Mouse (Mus musculus): ENCODE measurements around the gene Nptn. TPM values are rescaled to one million over a fixed set of nuclear protein-coding genes. Genes with fewer than 3 reads are reported as not detected.

Gene Nptn
- polyA plus RNA-seq, 1 experiment from 2014 or later: 255 TPM

DNA sequence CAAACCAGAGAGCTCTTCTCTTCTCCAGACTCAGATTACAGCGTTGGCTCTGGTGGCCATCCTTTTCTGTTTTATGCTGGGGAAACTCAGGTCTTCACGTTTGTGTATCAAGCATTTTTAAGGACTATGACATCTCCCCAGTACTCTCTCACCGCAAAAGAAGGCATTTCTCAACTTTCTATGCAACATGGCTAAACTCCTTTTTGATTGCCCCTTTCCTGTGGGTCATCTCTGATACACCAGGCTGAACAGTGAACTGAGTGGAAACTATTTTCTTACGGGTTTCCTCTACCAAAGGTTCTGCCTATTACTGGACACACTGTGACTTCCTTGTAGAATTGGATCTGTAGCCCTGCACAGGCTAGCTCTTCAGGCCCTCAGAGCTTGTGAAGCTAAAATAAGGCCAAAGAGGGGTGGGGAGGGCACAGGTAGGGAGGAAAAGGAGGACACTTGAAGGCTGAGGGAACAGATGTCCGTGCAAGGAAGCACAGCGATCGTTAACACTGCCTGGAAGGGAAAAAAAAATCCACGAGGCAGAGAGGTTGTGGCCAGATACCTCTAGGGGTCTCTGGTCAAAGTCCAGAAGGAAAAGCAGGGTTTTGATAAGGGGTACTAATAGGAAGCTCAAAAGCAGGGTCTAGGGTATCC is 633 bp upstream of the Nptn start:
- H3K27me3 ChIP-seq (ENCODE audit: control insufficient read depth, insufficient read depth, low read length): peaks cover 3% of the 10 kb centered on the region; the same call in 1 of the 2 replicates
- peaks cover 11% of the 10 kb centered on the region for H3K4me1 ChIP-seq (ENCODE audit: control insufficient read depth, insufficient read depth, low read length)
- peak overlapping the region; percentile 28 for H3K4me3 ChIP-seq (ENCODE audit: low read depth, low read length)
- H3K4me2 ChIP-seq (ENCODE audit: low read depth, low read length): peak overlapping the region; percentile 59
- peak overlapping the region; percentile 53; the same call in 1 of the 2 replicates for H3K9ac ChIP-seq (replicated peaks; ENCODE audit: low read depth, low read length)
- peak; percentile 2; the same call in 1 of the 2 replicates for ATAC-seq (ENCODE audit: low read depth)
- no peaks in the 10 kb centered on the region for H3K36me3 ChIP-seq (ENCODE audit: control insufficient read depth, insufficient read depth, low read length)
- no peaks in the 10 kb centered on the region for H3K9me3 ChIP-seq (ENCODE audit: control insufficient read depth, low read length)
- H3K27ac ChIP-seq (ENCODE audit: low read depth, low read length): peak overlapping the region; percentile 81
- 36% methylated on average over 8 of the region's 8 CpGs for WGBS

DNA sequence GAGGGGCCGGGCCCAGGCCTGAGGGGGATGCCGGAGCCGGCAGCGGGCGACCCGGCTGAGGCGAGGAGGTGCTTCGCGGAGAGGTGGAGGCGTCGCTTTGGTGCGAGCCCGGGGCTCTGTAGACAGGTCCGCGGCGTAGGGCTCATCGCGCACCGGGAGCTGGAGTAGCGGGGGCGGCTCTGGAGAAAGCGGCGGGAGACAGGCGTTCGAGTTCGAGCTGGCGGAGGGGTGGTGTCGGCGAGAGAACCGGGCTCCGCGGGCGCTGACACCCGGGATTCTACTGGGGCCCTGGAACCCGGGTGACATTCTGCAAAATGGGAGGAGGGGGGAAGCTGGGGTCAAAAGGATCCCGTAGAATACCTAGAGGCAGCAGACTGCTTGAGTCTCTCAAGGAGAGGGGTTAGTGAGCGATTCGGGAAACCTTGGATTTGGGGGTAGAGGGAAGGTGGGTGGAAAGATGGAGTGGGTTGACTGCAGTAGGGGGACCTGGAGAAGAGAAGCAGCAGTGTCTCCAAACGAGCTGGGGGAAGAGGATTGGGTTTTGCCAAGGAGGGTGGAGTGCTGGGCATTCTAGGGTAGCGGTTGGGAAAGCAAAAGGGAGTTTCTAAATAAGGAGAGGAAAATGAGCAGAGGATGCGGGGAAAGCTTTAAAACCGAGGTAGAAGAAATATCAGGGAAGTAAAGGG is 684 bp downstream of the Nptn start:
- peak overlapping the region; percentile 73 for H3K4me2 ChIP-seq (ENCODE audit: low read depth, low read length)
- under 1% methylated on average over 42 of the region's 42 CpGs for WGBS
- peak overlapping the region; percentile 96 for H3K9ac ChIP-seq (replicated peaks; ENCODE audit: low read depth, low read length)
- peaks cover 3% of the 10 kb centered on the region; the same call in 1 of the 2 replicates for H3K27me3 ChIP-seq (ENCODE audit: control insufficient read depth, insufficient read depth, low read length)
- peak; percentile 83 for ATAC-seq (ENCODE audit: low read depth)
- H3K27ac ChIP-seq (ENCODE audit: low read depth, low read length): peak overlapping the region; percentile 97
- peaks cover 14% of the 10 kb centered on the region for H3K4me1 ChIP-seq (ENCODE audit: control insufficient read depth, insufficient read depth, low read length)
- no peaks in the 10 kb centered on the region for H3K36me3 ChIP-seq (ENCODE audit: control insufficient read depth, insufficient read depth, low read length)
- H3K4me3 ChIP-seq (ENCODE audit: low read depth, low read length): peak overlapping the region; percentile 93
- no peaks in the 10 kb centered on the region for H3K9me3 ChIP-seq (ENCODE audit: control insufficient read depth, low read length)

DNA sequence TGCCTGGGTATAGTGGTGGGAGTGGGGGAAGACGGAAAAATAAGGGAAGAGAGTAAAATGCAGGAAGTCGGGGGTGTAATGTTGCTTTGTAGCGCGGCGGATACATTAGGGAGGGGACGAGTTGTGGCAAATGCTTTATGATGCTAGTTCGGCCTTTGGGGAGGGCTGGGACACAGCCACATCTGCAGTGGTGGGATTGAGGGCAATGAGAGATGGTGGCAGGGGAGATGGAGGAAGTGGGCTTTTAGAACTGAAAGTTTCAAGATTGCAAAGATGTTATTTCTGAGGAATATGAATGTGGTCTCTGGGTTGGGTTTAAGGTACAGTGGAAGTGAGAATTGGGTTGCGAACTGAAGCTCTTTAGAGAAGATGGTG is 1.2 kb downstream of the Nptn start:
- Histone ChIP-seq H3K27ac (ENCODE audit: low read depth, low read length) (peak overlapping the region; percentile 97), H3K4me2 (ENCODE audit: low read depth, low read length) (peak overlapping the region; percentile 73), H3K36me3 (ENCODE audit: control insufficient read depth, insufficient read depth, low read length) (no peaks in the 10 kb centered on the region), H3K4me1 (ENCODE audit: control insufficient read depth, insufficient read depth, low read length) (peaks cover 14% of the 10 kb centered on the region), H3K9ac (replicated peaks; ENCODE audit: low read depth, low read length) (peak overlapping the region; percentile 96), H3K9me3 (ENCODE audit: control insufficient read depth, low read length) (no peaks in the 10 kb centered on the region), H3K27me3 (ENCODE audit: control insufficient read depth, insufficient read depth, low read length) (peaks cover 3% of the 10 kb centered on the region; the same call in 1 of the 2 replicates), H3K4me3 (ENCODE audit: low read depth, low read length) (peak overlapping the region; percentile 93)
- WGBS: under 1% methylated on average over 8 of the region's 8 CpGs
- ATAC-seq (ENCODE audit: low read depth): no peak

DNA sequence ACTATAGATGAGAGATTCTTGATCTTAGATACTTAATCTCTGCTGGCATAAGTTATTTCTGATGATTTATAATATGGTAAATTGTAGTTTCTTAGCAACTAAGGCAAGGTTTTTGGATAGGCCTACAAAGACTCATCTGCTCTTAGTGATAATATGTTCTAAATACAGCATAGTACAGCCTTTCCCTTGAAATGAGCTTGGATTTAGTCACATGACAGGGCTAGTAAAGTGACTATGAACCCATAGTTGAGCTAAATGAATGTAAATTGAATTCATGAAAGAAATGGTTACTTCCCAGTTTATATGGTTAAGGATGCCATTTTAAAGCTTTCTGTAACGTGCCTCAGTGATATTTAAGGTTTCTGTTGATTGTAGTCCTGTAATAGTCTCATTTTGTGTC is 2.3 kb downstream of the Nptn start:
- Histone ChIP-seq H3K27me3 (ENCODE audit: control insufficient read depth, insufficient read depth, low read length) (peaks cover 3% of the 10 kb centered on the region; the same call in 1 of the 2 replicates), H3K4me2 (ENCODE audit: low read depth, low read length) (0 out of 2 replicates have a peak overlapping the region, but pooled peaks have one; percentile 6), H3K4me1 (ENCODE audit: control insufficient read depth, insufficient read depth, low read length) (peaks cover 14% of the 10 kb centered on the region), H3K36me3 (ENCODE audit: control insufficient read depth, insufficient read depth, low read length) (no peaks in the 10 kb centered on the region), H3K27ac (ENCODE audit: low read depth, low read length) (no peak overlapping the region), H3K9me3 (ENCODE audit: control insufficient read depth, low read length) (no peaks in the 10 kb centered on the region), H3K4me3 (ENCODE audit: low read depth, low read length) (peak overlapping the region; percentile 93), H3K9ac (replicated peaks; ENCODE audit: low read depth, low read length) (no peak overlapping the region)
- no peak for ATAC-seq (ENCODE audit: low read depth)
- WGBS: 55% methylated on average over 1 of the region's 1 CpGs

DNA sequence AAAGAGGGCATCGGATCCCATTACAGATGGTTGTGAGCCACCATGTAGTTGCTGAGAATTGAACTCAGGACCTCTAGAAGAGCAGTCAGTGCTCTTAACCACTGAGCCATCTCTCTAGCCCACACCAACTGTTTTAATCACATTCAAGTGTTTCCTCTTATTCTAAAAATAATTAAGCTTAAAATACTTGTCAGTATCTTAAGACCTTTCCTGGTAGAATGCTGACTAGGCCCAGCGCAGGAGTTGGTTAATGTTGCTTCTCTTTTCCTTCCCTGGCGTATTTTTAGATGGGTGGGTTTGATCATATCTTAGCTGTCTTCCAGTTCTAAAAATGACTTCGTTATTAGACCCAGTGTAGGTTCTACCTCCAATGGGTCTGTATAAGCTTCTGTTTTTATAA is 6.6 kb downstream of the Nptn start:
- no peaks in the 10 kb centered on the region for H3K36me3 ChIP-seq (ENCODE audit: control insufficient read depth, insufficient read depth, low read length)
- H3K9ac ChIP-seq (replicated peaks; ENCODE audit: low read depth, low read length): no peak overlapping the region
- no peak overlapping the region for H3K4me3 ChIP-seq (ENCODE audit: low read depth, low read length)
- no peaks in the 10 kb centered on the region for H3K27me3 ChIP-seq (ENCODE audit: control insufficient read depth, insufficient read depth, low read length)
- WGBS: 94% methylated on average over 4 of the region's 4 CpGs
- no peak for ATAC-seq (ENCODE audit: low read depth)
- no peak overlapping the region for H3K4me2 ChIP-seq (ENCODE audit: low read depth, low read length)
- peaks cover 10% of the 10 kb centered on the region for H3K4me1 ChIP-seq (ENCODE audit: control insufficient read depth, insufficient read depth, low read length)
- no peaks in the 10 kb centered on the region for H3K9me3 ChIP-seq (ENCODE audit: control insufficient read depth, low read length)
- H3K27ac ChIP-seq (ENCODE audit: low read depth, low read length): no peak overlapping the region

DNA sequence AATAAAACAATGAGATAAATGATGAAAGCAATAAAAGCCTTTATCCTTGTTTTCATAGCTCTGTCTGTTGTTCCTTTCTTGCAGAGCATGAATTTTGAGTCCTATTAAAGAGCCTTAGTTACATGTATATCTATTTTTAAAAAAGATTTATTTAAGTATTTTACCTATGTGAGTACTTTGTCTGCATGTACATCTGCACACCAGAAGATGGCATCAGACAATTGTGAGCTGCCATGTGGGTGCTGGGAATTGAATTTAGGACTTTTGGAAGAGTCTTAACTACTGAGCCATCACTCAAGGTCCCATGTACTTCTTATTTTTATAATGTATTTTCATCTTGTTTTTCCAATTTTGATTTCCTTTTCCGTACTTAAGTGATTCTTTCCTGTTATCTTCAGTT is 13.3 kb downstream of the Nptn start:
- H3K27me3 ChIP-seq (ENCODE audit: control insufficient read depth, insufficient read depth, low read length): no peaks in the 10 kb centered on the region
- H3K9ac ChIP-seq (replicated peaks; ENCODE audit: low read depth, low read length): no peak overlapping the region
- no peak overlapping the region for H3K27ac ChIP-seq (ENCODE audit: low read depth, low read length)
- no peaks in the 10 kb centered on the region for H3K36me3 ChIP-seq (ENCODE audit: control insufficient read depth, insufficient read depth, low read length)
- H3K4me2 ChIP-seq (ENCODE audit: low read depth, low read length): no peak overlapping the region
- no peak overlapping the region for H3K4me3 ChIP-seq (ENCODE audit: low read depth, low read length)
- no peaks in the 10 kb centered on the region for H3K4me1 ChIP-seq (ENCODE audit: control insufficient read depth, insufficient read depth, low read length)
- H3K9me3 ChIP-seq (ENCODE audit: control insufficient read depth, low read length): no peaks in the 10 kb centered on the region
- WGBS: 100% methylated on average over 1 of the region's 1 CpGs
- no peak for ATAC-seq (ENCODE audit: low read depth)

DNA sequence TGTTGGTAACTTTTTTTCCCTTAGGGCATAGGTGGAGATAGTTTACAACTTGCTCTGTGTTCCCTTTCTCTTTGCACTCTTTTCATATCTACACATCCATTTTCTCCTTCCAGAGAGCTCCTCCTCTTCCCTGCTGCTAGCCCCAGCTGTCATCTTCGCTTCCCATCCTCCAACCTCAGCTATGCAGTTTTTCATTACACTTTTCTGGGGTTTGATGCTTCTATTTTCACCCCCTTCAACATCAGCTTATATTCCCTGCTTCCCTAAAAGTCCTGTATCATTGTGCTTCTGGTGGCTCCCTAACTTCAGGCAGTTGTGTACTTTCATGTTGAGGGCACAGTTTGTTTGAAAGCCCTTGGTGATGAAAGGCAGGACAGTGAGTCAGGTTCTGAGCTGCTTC is 31.8 kb downstream of the Nptn start:
- H3K4me3 ChIP-seq (ENCODE audit: low read depth, low read length): no peak overlapping the region
- H3K9me3 ChIP-seq (ENCODE audit: control insufficient read depth, low read length): no peaks in the 10 kb centered on the region
- H3K9ac ChIP-seq (replicated peaks; ENCODE audit: low read depth, low read length): no peak overlapping the region
- H3K4me2 ChIP-seq (ENCODE audit: low read depth, low read length): no peak overlapping the region
- H3K36me3 ChIP-seq (ENCODE audit: control insufficient read depth, insufficient read depth, low read length): no peaks in the 10 kb centered on the region
- H3K4me1 ChIP-seq (ENCODE audit: control insufficient read depth, insufficient read depth, low read length): no peaks in the 10 kb centered on the region
- no peaks in the 10 kb centered on the region for H3K27me3 ChIP-seq (ENCODE audit: control insufficient read depth, insufficient read depth, low read length)
- 81% methylated on average over 1 of the region's 1 CpGs for WGBS
- ATAC-seq (ENCODE audit: low read depth): no peak
- H3K27ac ChIP-seq (ENCODE audit: low read depth, low read length): no peak overlapping the region

DNA sequence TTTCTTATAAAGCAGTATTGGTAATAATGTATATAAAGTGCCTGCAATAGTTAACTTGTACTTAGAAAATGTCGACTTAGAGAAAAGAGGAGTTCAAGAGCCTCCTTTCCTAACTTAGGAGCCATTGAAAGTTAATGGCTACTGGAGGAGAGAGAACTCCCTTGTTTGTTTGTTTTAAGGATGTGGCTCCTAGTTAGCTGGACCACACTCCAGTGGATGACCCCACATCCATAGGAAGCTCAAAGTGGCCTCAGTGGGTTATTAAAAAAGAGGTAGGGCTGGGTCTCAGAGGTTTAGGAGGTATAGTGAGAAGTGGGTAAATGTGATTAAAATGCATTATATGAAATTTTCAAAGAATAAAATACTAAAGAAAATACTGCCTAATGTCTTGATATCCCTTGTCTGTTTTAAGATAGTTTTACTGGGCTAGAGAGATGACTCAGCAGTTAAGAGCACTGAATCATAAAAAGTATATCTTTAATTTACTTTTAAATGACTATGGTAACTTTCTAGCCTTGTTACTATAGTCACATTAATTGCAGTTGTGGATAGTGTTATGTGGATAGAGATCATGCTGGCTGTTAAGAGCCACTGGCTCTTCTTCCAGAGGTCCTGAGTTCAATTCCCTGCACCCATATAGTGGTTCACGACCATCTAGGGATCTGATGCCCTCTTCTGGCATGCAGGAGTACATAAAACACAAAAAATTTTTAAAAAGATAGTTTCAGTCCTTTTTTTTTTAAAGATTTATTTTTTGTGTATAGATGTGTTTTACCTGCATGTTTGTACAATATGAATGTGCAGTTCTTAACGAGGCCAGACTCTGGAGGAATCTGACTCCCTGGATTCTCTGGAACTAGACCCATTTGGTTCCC is 33.3 kb downstream of the Nptn start:
- H3K4me3 ChIP-seq (ENCODE audit: low read depth, low read length): no peak overlapping the region
- no peaks in the 10 kb centered on the region for H3K9me3 ChIP-seq (ENCODE audit: control insufficient read depth, low read length)
- H3K27me3 ChIP-seq (ENCODE audit: control insufficient read depth, insufficient read depth, low read length): no peaks in the 10 kb centered on the region
- WGBS: 84% methylated on average over 3 of the region's 3 CpGs
- no peak overlapping the region for H3K27ac ChIP-seq (ENCODE audit: low read depth, low read length)
- H3K4me2 ChIP-seq (ENCODE audit: low read depth, low read length): no peak overlapping the region
- H3K36me3 ChIP-seq (ENCODE audit: control insufficient read depth, insufficient read depth, low read length): no peaks in the 10 kb centered on the region
- no peak for ATAC-seq (ENCODE audit: low read depth)
- H3K9ac ChIP-seq (replicated peaks; ENCODE audit: low read depth, low read length): no peak overlapping the region
- H3K4me1 ChIP-seq (ENCODE audit: control insufficient read depth, insufficient read depth, low read length): no peaks in the 10 kb centered on the region
